Mouse (Mus musculus) liver, adult 2 months (tissue): Measurements from ENCODE around the gene Hfm1.

Experiments used
- CTCF ChIP-seq: fragments of 200-500 bp; IDR thresholded peaks from 2 replicates; pipeline ENCODE4 v1.5.1; 2011; ENCODE audit warnings: low read depth, low read length, control low read depth
- POLR2A ChIP-seq: fragments of 200-500 bp; IDR thresholded peaks from 2 replicates; pipeline ENCODE4 v1.6.1; 2011; ENCODE audit warnings: low read length, control low read depth; ENCODE audit not compliant: insufficient read depth; ENCODE audit errors: extremely low read depth

GRCm38 (mm10) chr5:106790496-106791240, 135.5 kb downstream of the Hfm1 start:
- no peak for TF ChIP-seq CTCF
- TF ChIP-seq POLR2A: no peak
